Mouse (Mus musculus): ENCODE measurements at regions not wholly inside any gene's neighbourhood (a gene's known extent, or its start where the extent isn't known, plus 50 kb on each side); places are given as distances from the start of the nearest gene placed in this dataset.

- TF ChIP-seq POLR2A (IDR thresholded peaks at IDR 0.05; ENCODE audit: borderline replicate concordance, low read depth, low read length) (no peak), CTCF (IDR thresholded peaks at IDR 0.05; ENCODE audit: low read depth, low read length) (no peak)
These were observed 102.1 kb upstream of the Kazn start for GRCm38 (mm10) chr4:142341305-142341704.
